Mouse (Mus musculus) induced T-regulatory cell, adult 2 months (primary cell): ENCODE data around the gene Fbrsl1.

Experiments
- DNase-seq: peaks from one replicate; pipeline ENCODE4 v3.0.0-alpha.2; 2012; ENCODE audit warnings: low read depth

Gene Fbrsl1

GRCm38 (mm10) chr5:110413018-110413417 lies 35.3 kb downstream of the Fbrsl1 start:
- no peak for DNase-seq

- no peak for DNase-seq
Observed at GRCm38 (mm10) chr5:110410386-110410785, 37.9 kb downstream of the Fbrsl1 start.

- DNase-seq: no peak
Observed at GRCm38 (mm10) chr5:110408967-110409366, 39.3 kb downstream of the Fbrsl1 start.

GRCm38 (mm10) chr5:110406065-110406714 lies 42.1 kb downstream of the Fbrsl1 start:
- DNase-seq: no peak

- DNase-seq: no peak
Observed at GRCm38 (mm10) chr5:110403931-110404330, 44.4 kb downstream of the Fbrsl1 start.

- no peak for DNase-seq
Observed at GRCm38 (mm10) chr5:110402557-110402956, 45.7 kb downstream of the Fbrsl1 start.

- DNase-seq: no peak
Observed at GRCm38 (mm10) chr5:110401101-110401500, 47.2 kb downstream of the Fbrsl1 start.

- no peak for DNase-seq
Observed at GRCm38 (mm10) chr5:110395006-110395661, 53.2 kb downstream of the Fbrsl1 start.

GRCm38 (mm10) chr5:110392727-110393126 lies 55.6 kb downstream of the Fbrsl1 start:
- no peak for DNase-seq

- DNase-seq: no peak
Observed at GRCm38 (mm10) chr5:110390631-110391030, 57.7 kb downstream of the Fbrsl1 start.

GRCm38 (mm10) chr5:110387332-110387731 lies 61.0 kb downstream of the Fbrsl1 start:
- no peak for DNase-seq

- peak; percentile 45 for DNase-seq
Observed at GRCm38 (mm10) chr5:110386371-110387330, 61.7 kb downstream of the Fbrsl1 start.

GRCm38 (mm10) chr5:110385263-110385662 lies 63.0 kb downstream of the Fbrsl1 start:
- no peak for DNase-seq

- no peak for DNase-seq
Observed at GRCm38 (mm10) chr5:110384491-110384890, 63.8 kb downstream of the Fbrsl1 start.

- DNase-seq: no peak
Observed at GRCm38 (mm10) chr5:110379823-110380222, 68.5 kb downstream of the Fbrsl1 start.

GRCm38 (mm10) chr5:110379086-110379485 lies 69.2 kb downstream of the Fbrsl1 start:
- DNase-seq: no peak

- DNase-seq: no peak
Observed at GRCm38 (mm10) chr5:110378181-110378583, 70.1 kb downstream of the Fbrsl1 start.

GRCm38 (mm10) chr5:110376802-110377433 lies 71.4 kb downstream of the Fbrsl1 start:
- peak; percentile 72 for DNase-seq

GRCm38 (mm10) chr5:110363822-110364545 lies 84.3 kb downstream of the Fbrsl1 start:
- DNase-seq: no peak

- peak; percentile 75 for DNase-seq
Observed at GRCm38 (mm10) chr5:110363179-110363821, 85.0 kb downstream of the Fbrsl1 start.

- no peak for DNase-seq
Observed at GRCm38 (mm10) chr5:110362813-110363178, 85.5 kb downstream of the Fbrsl1 start.
